Mouse (Mus musculus) thymus, adult 2 months (tissue): ENCODE measurements around the gene Synpo2.

Experiments
- CTCF ChIP-seq: fragments of 200-500 bp; IDR thresholded peaks from 2 replicates; pipeline ENCODE4 v1.5.1; 2012; ENCODE audit warnings: mild to moderate bottlenecking, control low read depth, low read length, moderate library complexity, borderline replicate concordance; ENCODE audit not compliant: control insufficient read depth, poor library complexity, insufficient read depth; ENCODE audit errors: extremely low read depth
- POLR2A ChIP-seq: fragments of 200-500 bp; IDR thresholded peaks from 2 replicates; pipeline ENCODE4 v1.6.1; 2012; ENCODE audit warnings: mild to moderate bottlenecking, low read length, control low read depth, moderate library complexity; ENCODE audit not compliant: control insufficient read depth, poor library complexity, insufficient read depth; ENCODE audit errors: extremely low read depth

DNA sequence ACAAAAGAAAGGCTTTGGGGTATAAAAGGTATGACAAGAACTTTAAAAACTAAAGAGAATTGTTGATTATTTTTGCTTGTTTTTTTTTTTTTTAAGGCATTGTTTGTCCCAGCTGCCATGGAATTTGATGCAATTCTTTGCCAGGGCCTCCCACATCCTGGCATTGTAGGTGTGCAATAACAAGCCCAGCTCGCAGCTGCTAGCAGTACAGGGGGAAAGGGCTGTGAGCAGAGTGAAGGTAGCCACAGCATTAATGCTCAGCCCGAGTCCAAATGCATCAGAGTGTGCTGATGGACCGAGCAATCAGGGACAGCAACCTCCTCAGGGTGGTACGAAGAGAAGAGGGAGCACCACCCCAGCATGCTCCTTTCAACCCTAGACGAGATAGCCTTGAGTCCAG is 96.3 kb downstream of the Synpo2 start:
- TF ChIP-seq POLR2A (no peak), CTCF (no peak)
